Mouse (Mus musculus): ENCODE data around the gene Emp1. TPM values are rescaled to one million over a fixed set of nuclear protein-coding genes. Genes with fewer than 3 reads are reported as not detected.

The Emp1 gene
- total and polyA plus RNA-seq, 2 experiments = 1.3 to 3.0 TPM

GRCm38 (mm10) chr6:135352537-135352936 lies 9.8 kb upstream of the Emp1 start:
- WGBS = 83% methylated on average over 4 of the region's 4 CpGs
- no peaks in the 10 kb centered on the region for H3K36me3 ChIP-seq (ENCODE audit: control insufficient read depth, insufficient read depth, low read length)
- no peaks in the 10 kb centered on the region for H3K4me1 ChIP-seq (ENCODE audit: control insufficient read depth, insufficient read depth, low read length)
- TF ChIP-seq CTCF (IDR thresholded peaks at IDR 0.05; ENCODE audit: low read depth, low read length) (no peak), POLR2A (IDR thresholded peaks at IDR 0.05; ENCODE audit: extremely low read depth, insufficient read depth, low read length) (no peak)
- H3K27ac ChIP-seq (replicated peaks; ENCODE audit: insufficient read depth, low read depth, low read length) = no peak overlapping the region
- DNase-seq (ENCODE audit: extremely low read depth, low read depth, low spot score) = no peak
- H3K27me3 ChIP-seq (ENCODE audit: control insufficient read depth, insufficient read depth, low read length) = no peaks in the 10 kb centered on the region
- H3K4me3 ChIP-seq (ENCODE audit: insufficient read depth, low read depth, low read length) = no peak overlapping the region
- no peak overlapping the region for H3K9ac ChIP-seq (ENCODE audit: low read depth, low read length)
- H3K79me2 ChIP-seq (ENCODE audit: control insufficient read depth, insufficient read depth, low read length) = no peaks in the 10 kb centered on the region

DNA sequence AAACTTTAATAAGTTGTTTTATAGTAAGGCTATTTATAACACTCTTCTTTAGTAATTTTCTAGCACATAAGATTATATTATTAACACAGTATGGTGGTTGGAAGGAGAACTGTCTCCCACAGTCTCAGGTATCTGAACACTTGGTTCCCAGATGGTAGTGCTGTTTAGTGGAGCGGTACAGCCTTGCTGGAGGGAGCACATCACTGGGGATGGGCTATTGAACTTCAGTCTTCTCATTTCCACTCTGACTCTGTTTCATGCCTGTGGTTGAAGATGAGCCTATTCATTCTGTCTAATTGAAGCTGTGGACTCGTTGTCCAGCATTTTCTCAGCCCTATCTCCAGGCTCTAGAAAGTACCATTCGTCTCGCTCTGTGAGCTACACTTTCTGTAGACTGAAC lies 7.4 kb upstream of the Emp1 start:
- Histone ChIP-seq H3K36me3 (ENCODE audit: control insufficient read depth, insufficient read depth, low read length) (no peaks in the 10 kb centered on the region), H3K27me3 (ENCODE audit: control insufficient read depth, insufficient read depth, low read length) (no peaks in the 10 kb centered on the region), H3K4me1 (ENCODE audit: control insufficient read depth, insufficient read depth, low read length) (no peaks in the 10 kb centered on the region), H3K27ac (replicated peaks; ENCODE audit: insufficient read depth, low read depth, low read length) (no peak overlapping the region), H3K9ac (ENCODE audit: low read depth, low read length) (no peak overlapping the region), H3K79me2 (ENCODE audit: control insufficient read depth, insufficient read depth, low read length) (no peaks in the 10 kb centered on the region), H3K4me3 (ENCODE audit: insufficient read depth, low read depth, low read length) (no peak overlapping the region)
- TF ChIP-seq POLR2A (IDR thresholded peaks at IDR 0.05; ENCODE audit: extremely low read depth, insufficient read depth, low read length) = no peak
- TF ChIP-seq CTCF (IDR thresholded peaks at IDR 0.05; ENCODE audit: low read depth, low read length) = no peak
- DNase-seq (ENCODE audit: extremely low read depth, low read depth, low spot score) = no peak
- 95% methylated on average over 4 of the region's 4 CpGs for WGBS

DNA sequence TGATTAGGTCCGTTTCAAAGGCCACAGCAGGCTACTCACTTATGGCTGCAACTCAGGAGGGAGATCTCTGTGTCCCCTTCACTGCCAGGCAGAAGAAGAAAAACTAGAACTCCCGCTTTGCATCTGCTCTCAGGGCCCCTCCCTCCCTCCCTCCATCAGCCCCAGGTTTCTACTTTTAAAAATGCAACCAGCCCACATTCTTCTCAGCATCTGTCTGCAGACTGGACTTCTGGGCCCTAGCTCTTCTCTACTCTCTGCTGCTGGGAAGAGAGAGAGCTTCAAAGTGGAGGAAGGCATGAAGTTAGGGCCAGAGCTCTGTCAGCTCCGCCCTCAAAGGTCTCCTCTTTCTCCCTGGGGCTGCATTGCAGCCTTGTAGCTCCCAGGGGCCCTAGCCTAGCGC lies 2.0 kb upstream of the Emp1 start:
- no peak overlapping the region for H3K27ac ChIP-seq (replicated peaks; ENCODE audit: insufficient read depth, low read depth, low read length)
- no peak for DNase-seq (ENCODE audit: extremely low read depth, low read depth, low spot score)
- no peak overlapping the region for H3K4me3 ChIP-seq (ENCODE audit: insufficient read depth, low read depth, low read length)
- no peaks in the 10 kb centered on the region for H3K27me3 ChIP-seq (ENCODE audit: control insufficient read depth, insufficient read depth, low read length)
- TF ChIP-seq POLR2A (IDR thresholded peaks at IDR 0.05; ENCODE audit: extremely low read depth, insufficient read depth, low read length) (no peak), CTCF (IDR thresholded peaks at IDR 0.05; ENCODE audit: low read depth, low read length) (no peak)
- no peaks in the 10 kb centered on the region for H3K4me1 ChIP-seq (ENCODE audit: control insufficient read depth, insufficient read depth, low read length)
- no peak overlapping the region for H3K9ac ChIP-seq (ENCODE audit: low read depth, low read length)
- 86% methylated on average over 4 of the region's 4 CpGs for WGBS
- no peaks in the 10 kb centered on the region for H3K36me3 ChIP-seq (ENCODE audit: control insufficient read depth, insufficient read depth, low read length)
- no peaks in the 10 kb centered on the region for H3K79me2 ChIP-seq (ENCODE audit: control insufficient read depth, insufficient read depth, low read length)

DNA sequence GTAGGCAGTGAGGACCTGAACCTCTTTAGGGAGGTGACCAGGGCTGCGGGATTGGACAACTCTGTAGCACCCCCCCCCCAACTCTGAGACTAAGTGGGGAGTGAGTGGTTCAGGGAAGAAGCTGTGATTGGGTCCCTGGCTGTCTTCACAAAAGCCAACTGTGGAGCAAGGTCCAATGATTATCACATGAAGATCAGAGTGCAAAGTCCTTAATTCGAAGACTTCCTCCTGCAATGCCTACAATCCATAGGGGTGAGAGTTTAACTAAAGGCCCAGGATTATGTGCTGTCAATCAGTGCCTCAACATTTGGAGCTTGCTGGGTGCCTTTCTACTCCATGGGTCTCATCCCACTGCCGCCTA lies 267 bp upstream of the Emp1 start:
- Histone ChIP-seq H3K79me2 (ENCODE audit: control insufficient read depth, insufficient read depth, low read length) (no peaks in the 10 kb centered on the region), H3K27me3 (ENCODE audit: control insufficient read depth, insufficient read depth, low read length) (no peaks in the 10 kb centered on the region), H3K4me1 (ENCODE audit: control insufficient read depth, insufficient read depth, low read length) (no peaks in the 10 kb centered on the region), H3K36me3 (ENCODE audit: control insufficient read depth, insufficient read depth, low read length) (no peaks in the 10 kb centered on the region), H3K9ac (ENCODE audit: low read depth, low read length) (no peak overlapping the region), H3K27ac (replicated peaks; ENCODE audit: insufficient read depth, low read depth, low read length) (no peak overlapping the region), H3K4me3 (ENCODE audit: insufficient read depth, low read depth, low read length) (no peak overlapping the region)
- DNase-seq (ENCODE audit: extremely low read depth, low read depth, low spot score) = no peak
- no peak for TF ChIP-seq POLR2A (IDR thresholded peaks at IDR 0.05; ENCODE audit: extremely low read depth, insufficient read depth, low read length)
- no peak for TF ChIP-seq CTCF (IDR thresholded peaks at IDR 0.05; ENCODE audit: low read depth, low read length)
- WGBS = 54% methylated on average over 3 of the region's 3 CpGs

- DNase-seq (ENCODE audit: extremely low read depth, low read depth, low spot score) = no peak
- Histone ChIP-seq H3K4me1 (ENCODE audit: control insufficient read depth, insufficient read depth, low read length) (no peaks in the 10 kb centered on the region), H3K27ac (replicated peaks; ENCODE audit: insufficient read depth, low read depth, low read length) (no peak overlapping the region), H3K4me3 (ENCODE audit: insufficient read depth, low read depth, low read length) (no peak overlapping the region; the same call in 1 of the 2 replicates), H3K9ac (ENCODE audit: low read depth, low read length) (no peak overlapping the region), H3K36me3 (ENCODE audit: control insufficient read depth, insufficient read depth, low read length) (no peaks in the 10 kb centered on the region), H3K79me2 (ENCODE audit: control insufficient read depth, insufficient read depth, low read length) (no peaks in the 10 kb centered on the region), H3K27me3 (ENCODE audit: control insufficient read depth, insufficient read depth, low read length) (no peaks in the 10 kb centered on the region)
- TF ChIP-seq CTCF (IDR thresholded peaks at IDR 0.05; ENCODE audit: low read depth, low read length) (no peak), POLR2A (IDR thresholded peaks at IDR 0.05; ENCODE audit: extremely low read depth, insufficient read depth, low read length) (no peak)
- WGBS = 62% methylated on average over 10 of the region's 10 CpGs
Observed at GRCm38 (mm10) chr6:135363344-135364040, 1.1 kb downstream of the Emp1 start.

GRCm38 (mm10) chr6:135364041-135364745 lies 1.8 kb downstream of the Emp1 start:
- Histone ChIP-seq H3K9ac (ENCODE audit: low read depth, low read length) (no peak overlapping the region), H3K79me2 (ENCODE audit: control insufficient read depth, insufficient read depth, low read length) (no peaks in the 10 kb centered on the region), H3K4me1 (ENCODE audit: control insufficient read depth, insufficient read depth, low read length) (no peaks in the 10 kb centered on the region), H3K4me3 (ENCODE audit: insufficient read depth, low read depth, low read length) (no peak overlapping the region), H3K36me3 (ENCODE audit: control insufficient read depth, insufficient read depth, low read length) (no peaks in the 10 kb centered on the region), H3K27me3 (ENCODE audit: control insufficient read depth, insufficient read depth, low read length) (no peaks in the 10 kb centered on the region), H3K27ac (replicated peaks; ENCODE audit: insufficient read depth, low read depth, low read length) (no peak overlapping the region)
- no peak for TF ChIP-seq POLR2A (IDR thresholded peaks at IDR 0.05; ENCODE audit: extremely low read depth, insufficient read depth, low read length)
- no peak for TF ChIP-seq CTCF (IDR thresholded peaks at IDR 0.05; ENCODE audit: low read depth, low read length)
- no peak for DNase-seq (ENCODE audit: extremely low read depth, low read depth, low spot score)
- 25% methylated on average over 9 of the region's 9 CpGs for WGBS
